15 mouse cellular contexts compared by ENCODE assay signal in the genomic region with DNA sequence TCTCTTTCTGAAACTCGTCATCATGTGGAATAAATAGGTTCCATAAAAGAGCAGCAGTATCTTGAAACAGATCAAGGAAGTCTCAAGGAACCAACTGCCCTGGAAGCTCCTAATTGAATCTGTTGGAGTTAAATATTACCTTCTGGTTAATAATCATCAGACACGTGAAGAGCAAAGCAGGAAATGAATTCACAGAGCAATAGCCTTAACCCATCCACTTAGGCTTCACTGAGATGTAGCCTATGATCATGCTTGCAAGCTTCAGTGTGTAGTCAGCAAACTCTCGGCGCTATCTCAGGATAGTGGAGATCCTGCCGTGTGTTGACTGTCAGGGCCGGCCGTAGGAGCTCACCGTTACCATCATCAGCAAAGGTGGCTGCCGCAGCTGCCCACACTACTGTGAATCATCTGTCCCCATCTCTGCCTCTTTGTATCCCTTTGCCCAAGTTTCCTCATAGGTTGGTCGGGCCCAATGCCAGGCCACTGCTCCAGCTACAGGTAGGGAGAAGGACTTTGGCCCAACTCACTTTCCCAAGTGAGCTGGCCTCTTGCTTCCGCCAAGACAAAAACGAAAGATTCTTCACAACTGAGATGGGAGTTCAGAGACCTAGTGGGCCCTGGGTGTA. TPM values are rescaled to one million over a fixed set of nuclear protein-coding genes. Genes with fewer than 3 reads are reported as not detected.
DNase-seq lines count a peak whose midpoint lies in the region; ATAC-seq and TF ChIP-seq lines count a peak whose summit lies in the region.
"Had no signal": no experiment of that assay in that cellular context is flagged by ENCODE, and none has a peak within 500 bp of the region (broad histone marks: within the 10 kb centered on the region; RNA-seq: fewer than 3 reads in every experiment).

No protein-coding gene starts in this region.

- peak overlapping the region; percentile 14; the same call in 1 of the 2 replicates for H3K4me2 ChIP-seq in intestine, embryonic 14.5 days (ENCODE audit: low read length)
- H3K4me2 ChIP-seq in kidney, postnatal 0 days (ENCODE audit: low read length): peak overlapping the region; percentile 1; the same call in 1 of the 2 replicates
- no peak overlapping the region for H3K4me2 ChIP-seq in stomach, embryonic 15.5 days
- H3K4me2 ChIP-seq in midbrain, embryonic 11.5 days: no peak overlapping the region
- H3K4me2 ChIP-seq: hindbrain, embryonic 12.5 days; limb, embryonic 15.5 days; lung, embryonic 14.5 days; midbrain, embryonic 12.5 days had no signal

- no peaks in the 10 kb centered on the region for H3K27me3 ChIP-seq in intestine, embryonic 14.5 days (replicated peaks; ENCODE audit: control insufficient read depth, insufficient read depth, low read length)
- no peaks in the 10 kb centered on the region for H3K27me3 ChIP-seq in kidney, postnatal 0 days (ENCODE audit: insufficient read depth, low read length)
- no peaks in the 10 kb centered on the region for H3K27me3 ChIP-seq in stomach, embryonic 15.5 days (replicated peaks)
- no peaks in the 10 kb centered on the region for H3K27me3 ChIP-seq in midbrain, embryonic 11.5 days (ENCODE audit: control insufficient read depth, insufficient read depth, low read length)
- H3K27me3 ChIP-seq: hindbrain, embryonic 12.5 days; limb, embryonic 15.5 days; midbrain, embryonic 12.5 days had no signal

- 0 out of 2 replicates have a peak, but pooled peaks cover 2% of the 10 kb centered on the region for H3K36me3 ChIP-seq in intestine, embryonic 14.5 days (ENCODE audit: control insufficient read depth, insufficient read depth, low read length)
- H3K36me3 ChIP-seq in kidney, postnatal 0 days (ENCODE audit: insufficient read depth, low read length): no peaks in the 10 kb centered on the region
- 0 out of 2 replicates have a peak, but pooled peaks cover 2% of the 10 kb centered on the region for H3K36me3 ChIP-seq in stomach, embryonic 15.5 days
- no peaks in the 10 kb centered on the region for H3K36me3 ChIP-seq in midbrain, embryonic 11.5 days (ENCODE audit: control insufficient read depth, insufficient read depth, low read length)
- H3K36me3 ChIP-seq: hindbrain, embryonic 12.5 days; limb, embryonic 15.5 days had no signal

- peak; percentile 81 for ATAC-seq in intestine, embryonic 14.5 days (replicated peaks; ENCODE audit: low FRiP score, low TSS enrichment, low read depth)
- peak; percentile 81 for ATAC-seq in kidney, postnatal 0 days (replicated peaks; ENCODE audit: low FRiP score, low read depth)
- ATAC-seq in stomach, embryonic 15.5 days (ENCODE audit: insufficient read depth, low FRiP score, low read depth): no peak
- ATAC-seq in midbrain, embryonic 11.5 days (ENCODE audit: low FRiP score): no peak
- ATAC-seq: inflammation-experienced regulatory T-cells, adult 6 months had no signal

- 69% methylated on average over 12 of the region's 12 CpGs for WGBS in intestine, embryonic 14.5 days
- WGBS in kidney, postnatal 0 days: 67% methylated on average over 12 of the region's 12 CpGs
- 79% methylated on average over 12 of the region's 12 CpGs for WGBS in stomach, embryonic 15.5 days
- WGBS in midbrain, embryonic 11.5 days: 92% methylated on average over 12 of the region's 12 CpGs

- H3K9ac ChIP-seq in intestine, embryonic 14.5 days (ENCODE audit: low read length): no peak overlapping the region
- no peak overlapping the region for H3K9ac ChIP-seq in kidney, postnatal 0 days (ENCODE audit: low read depth, low read length)
- no peak overlapping the region for H3K9ac ChIP-seq in stomach, embryonic 15.5 days
- H3K9ac ChIP-seq in midbrain, embryonic 11.5 days (ENCODE audit: low read length): no peak overlapping the region
- H3K9ac ChIP-seq: hindbrain, embryonic 12.5 days; limb, embryonic 15.5 days; lung, embryonic 14.5 days; midbrain, embryonic 12.5 days had no signal

- H3K4me1 ChIP-seq in intestine, embryonic 14.5 days (replicated peaks; ENCODE audit: control insufficient read depth, insufficient read depth, low read length): peaks cover 6% of the 10 kb centered on the region
- H3K4me1 ChIP-seq in kidney, postnatal 0 days (replicated peaks; ENCODE audit: insufficient read depth, low read length): peaks cover 2% of the 10 kb centered on the region; the same call in 1 of the 2 replicates
- H3K4me1 ChIP-seq in stomach, embryonic 15.5 days: 0 out of 2 replicates have a peak, but pooled peaks cover 3% of the 10 kb centered on the region
- 0 out of 2 replicates have a peak, but pooled peaks cover 2% of the 10 kb centered on the region for H3K4me1 ChIP-seq in midbrain, embryonic 11.5 days (ENCODE audit: control insufficient read depth, insufficient read depth, low read length)
- H3K4me1 ChIP-seq: hindbrain, embryonic 12.5 days; limb, embryonic 15.5 days had no signal

- peak overlapping the region; percentile 70 for H3K27ac ChIP-seq in intestine, embryonic 14.5 days (ENCODE audit: low read depth)
- peak overlapping the region; percentile 79 for H3K27ac ChIP-seq in kidney, postnatal 0 days
- H3K27ac ChIP-seq in stomach, embryonic 15.5 days: peak overlapping the region; percentile 65; the same call in 1 of the 2 replicates
- no peak overlapping the region for H3K27ac ChIP-seq in midbrain, embryonic 11.5 days (ENCODE audit: low read depth, low read length)
- H3K27ac ChIP-seq: hindbrain, embryonic 12.5 days; limb, embryonic 15.5 days; macrophage; midbrain, embryonic 12.5 days had no signal

- DNase-seq in intestine, embryonic 14.5 days (ENCODE audit: low spot score): no peak
- DNase-seq in kidney, adult 11 months: peak; percentile 78
- peak; percentile 51 for DNase-seq in kidney, postnatal 0 days (ENCODE audit: low spot score)
- no peak for DNase-seq in spleen, adult 18-20 months
- DNase-seq in urinary bladder, postnatal 36 days (ENCODE audit: low spot score in 2 of 2): no peak
- DNase-seq in midbrain, embryonic 11.5 days (ENCODE audit: low spot score, missing footprints): no peak
- DNase-seq: cerebellum, adult 9-10 months; heart, adult 18-20 months; lung, embryonic 14.5 days had no signal

- no peak overlapping the region for H3K4me3 ChIP-seq in intestine, embryonic 14.5 days (ENCODE audit: low read depth, low read length)
- no peak overlapping the region for H3K4me3 ChIP-seq in kidney, postnatal 0 days (replicated peaks; ENCODE audit: low read depth, low read length)
- no peak overlapping the region for H3K4me3 ChIP-seq in stomach, embryonic 15.5 days (replicated peaks)
- H3K4me3 ChIP-seq in midbrain, embryonic 11.5 days (ENCODE audit: low read depth, low read length): no peak overlapping the region
- H3K4me3 ChIP-seq: hindbrain, embryonic 12.5 days; limb, embryonic 15.5 days; midbrain, embryonic 12.5 days had no signal

- no peaks in the 10 kb centered on the region for H3K9me3 ChIP-seq in intestine, embryonic 14.5 days (ENCODE audit: control insufficient read depth, low read length)
- H3K9me3 ChIP-seq in kidney, postnatal 0 days (replicated peaks; ENCODE audit: low read length): no peaks in the 10 kb centered on the region
- no peaks in the 10 kb centered on the region for H3K9me3 ChIP-seq in stomach, embryonic 15.5 days
- H3K9me3 ChIP-seq in midbrain, embryonic 11.5 days (ENCODE audit: control insufficient read depth, low read length): no peaks in the 10 kb centered on the region
- H3K9me3 ChIP-seq: hindbrain, embryonic 12.5 days; limb, embryonic 15.5 days; midbrain, embryonic 12.5 days had no signal

- TF ChIP-seq CTCF in kidney, postnatal 0 days (IDR thresholded peaks at IDR 0.05; ENCODE audit: low read depth): no peak

RNA-seq across cellular contexts. Expression of a gene that starts 6.9 kb away (rescaled TPM):
- polyA plus RNA-seq in intestine, embryonic 14.5 days (2014; fragmentation: Nextera tagmentation; extraction: Ambion mirVana): 63.8 and 71.0 TPM in 2 replicates
- 51.0 and 63.1 TPM in 2 replicates for polyA plus RNA-seq in kidney, postnatal 0 days (2015; fragmentation: Nextera tagmentation; extraction: Ambion mirVana)
- polyA plus RNA-seq in stomach, embryonic 15.5 days (2015; fragmentation: Nextera tagmentation; extraction: Ambion mirVana): 36.9 and 44.0 TPM in 2 replicates
- 11.1 and 14.4 TPM in 2 replicates for polyA plus RNA-seq in midbrain, embryonic 11.5 days (2014; fragmentation: Nextera tagmentation; extraction: Ambion mirVana)

Comparison
In these comparisons a context has a peak if more than half of its experiments do, and no peak if none do; other contexts are left out.
1. ATAC-seq: peak in intestine, embryonic 14.5 days (single experiment) and kidney, postnatal 0 days (single experiment); none in stomach, embryonic 15.5 days (single experiment) and midbrain, embryonic 11.5 days (single experiment).
2. DNase-seq: peak in kidney, adult 11 months (single experiment) and kidney, postnatal 0 days (single experiment); none in intestine, embryonic 14.5 days (single experiment), spleen, adult 18-20 months (0 of 2), urinary bladder, postnatal 36 days (0 of 2) and midbrain, embryonic 11.5 days (single experiment).
3. H3K4me2 ChIP-seq: peak in intestine, embryonic 14.5 days (single experiment) and kidney, postnatal 0 days (single experiment); none in stomach, embryonic 15.5 days (single experiment) and midbrain, embryonic 11.5 days (single experiment).